Mouse (Mus musculus): Measurements from ENCODE around the gene Zfp978. TPM values are rescaled to one million over a fixed set of nuclear protein-coding genes. Genes with fewer than 3 reads are reported as not detected.
"Not testable (repeated sequence)": the region's sequence is repeated elsewhere in the genome, so short reads cannot be mapped to it uniquely, and the experiment has no call there.

The Zfp978 gene
- polyA plus RNA-seq, 1 experiment from 2014 or later = 0.26 TPM

DNA sequence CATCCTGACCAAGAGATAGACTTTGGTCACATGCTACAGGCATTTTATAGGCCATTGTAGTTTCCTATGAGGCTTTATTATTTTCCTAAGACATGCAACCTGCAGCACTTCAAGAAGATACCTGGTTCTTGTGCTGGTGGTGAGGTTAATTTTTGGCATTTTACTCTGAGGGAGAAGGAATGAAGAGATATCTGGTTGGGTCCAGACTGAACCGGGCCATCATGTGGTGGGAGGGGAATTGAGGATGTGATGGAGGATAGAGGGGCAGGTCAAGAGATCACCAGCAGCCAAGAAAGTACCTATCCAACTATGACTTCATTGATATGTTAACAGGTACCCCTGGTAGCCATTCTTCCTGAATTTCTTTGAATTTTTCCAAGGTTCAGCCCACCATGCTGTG lies 769 bp downstream of the Zfp978 start:
- H3K9ac ChIP-seq; H3K9me3 ChIP-seq (replicated peaks); H3K4me1 ChIP-seq; ATAC-seq; H3K27ac ChIP-seq; H3K4me2 ChIP-seq; H3K36me3 ChIP-seq; H3K4me3 ChIP-seq; H3K27me3 ChIP-seq (replicated peaks): not testable (repeated sequence)
- no CpG with 5 or more reads among the region's 1 CpGs for WGBS (ENCODE audit: insufficient replicate concordance)

- H3K27ac ChIP-seq; H3K4me1 ChIP-seq; H3K27me3 ChIP-seq (replicated peaks); H3K9ac ChIP-seq; H3K9me3 ChIP-seq (replicated peaks); H3K36me3 ChIP-seq; H3K4me3 ChIP-seq; H3K4me2 ChIP-seq: not testable (repeated sequence)
- no CpG with 5 or more reads among the region's 2 CpGs for WGBS (ENCODE audit: insufficient replicate concordance)
- ATAC-seq = peak; percentile 55
Observed at GRCm38 (mm10) chr4:147369564-147369963, 8.5 kb downstream of the Zfp978 start.

DNA sequence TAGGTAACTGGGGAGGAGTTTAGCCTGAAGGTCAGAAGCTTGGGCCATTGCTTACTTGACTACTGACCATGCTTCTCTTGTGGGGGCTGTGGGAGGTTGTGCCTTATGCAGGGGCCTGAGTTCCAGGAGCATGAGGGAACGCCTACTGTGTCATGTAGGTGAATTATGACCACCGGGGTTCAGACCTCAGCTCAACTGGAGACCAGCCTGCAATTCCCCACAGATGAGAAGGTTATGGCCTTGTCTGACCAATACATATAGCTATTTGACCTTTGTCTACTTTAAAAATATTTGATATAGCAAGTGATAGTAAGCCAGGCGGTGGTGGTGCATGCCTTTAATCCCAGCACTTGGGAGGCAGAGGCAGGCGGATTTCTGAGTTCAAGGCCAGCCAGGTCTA lies 22.1 kb downstream of the Zfp978 start:
- not testable (repeated sequence) for H3K27ac ChIP-seq; H3K27me3 ChIP-seq (replicated peaks); H3K9me3 ChIP-seq (replicated peaks); H3K4me3 ChIP-seq; H3K36me3 ChIP-seq; H3K9ac ChIP-seq; H3K4me2 ChIP-seq; ATAC-seq; H3K4me1 ChIP-seq
- WGBS (ENCODE audit: insufficient replicate concordance) = 65% methylated on average over 4 of the region's 4 CpGs

DNA sequence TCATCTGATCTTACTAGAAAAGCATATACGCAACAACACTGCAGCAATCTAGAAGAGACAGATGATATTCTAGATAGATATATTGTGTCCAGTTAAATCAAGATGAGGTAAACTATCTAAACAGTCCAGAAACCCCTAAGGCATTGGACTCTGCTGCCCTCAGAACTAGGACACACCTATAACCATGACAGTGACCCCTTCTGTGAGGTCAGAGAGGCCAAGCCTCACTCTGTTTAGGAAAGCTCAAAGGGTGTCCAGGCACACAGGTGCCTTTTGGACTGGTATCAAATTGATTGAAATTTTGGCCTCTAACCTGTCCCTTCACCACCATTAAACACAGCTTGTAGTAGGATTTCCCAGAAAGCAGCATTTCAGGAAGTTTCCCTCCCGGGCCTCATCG lies 36.1 kb downstream of the Zfp978 start:
- H3K4me1 ChIP-seq; ATAC-seq; H3K9ac ChIP-seq; H3K4me2 ChIP-seq; H3K36me3 ChIP-seq; H3K27ac ChIP-seq; H3K27me3 ChIP-seq (replicated peaks); H3K4me3 ChIP-seq: not testable (repeated sequence)
- H3K9me3 ChIP-seq (replicated peaks) = peaks cover 36% of the 10 kb centered on the region
- 67% methylated on average over 3 of the region's 3 CpGs for WGBS (ENCODE audit: insufficient replicate concordance)

- H3K9ac ChIP-seq; H3K4me3 ChIP-seq; H3K27me3 ChIP-seq (replicated peaks); ATAC-seq; H3K36me3 ChIP-seq; H3K4me2 ChIP-seq; H3K4me1 ChIP-seq; H3K27ac ChIP-seq: not testable (repeated sequence)
- WGBS (ENCODE audit: insufficient replicate concordance) = 62% methylated on average over 6 of the region's 6 CpGs
- H3K9me3 ChIP-seq (replicated peaks) = peaks cover 42% of the 10 kb centered on the region
Observed at GRCm38 (mm10) chr4:147397934-147398682, 37.0 kb downstream of the Zfp978 start.

DNA sequence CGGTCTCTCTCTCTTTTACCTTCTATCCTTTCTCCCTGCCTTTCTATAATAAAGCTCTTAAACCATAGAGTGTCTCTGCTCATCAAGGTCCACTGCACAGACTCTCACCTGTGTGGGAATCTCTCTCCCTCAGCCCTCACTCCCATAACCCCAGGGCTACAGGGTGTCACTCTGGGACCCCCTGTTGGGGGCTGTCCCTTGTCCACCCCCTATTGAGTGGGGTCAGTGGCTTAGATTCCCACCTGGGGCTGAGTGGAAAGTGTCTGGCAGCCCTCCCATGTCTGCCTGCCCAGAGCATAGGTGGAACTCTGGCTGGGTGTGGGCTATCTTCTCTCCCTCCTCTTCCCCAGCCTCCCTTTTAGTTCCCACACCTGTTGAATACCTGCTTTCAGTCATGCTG lies 37.6 kb downstream of the Zfp978 start:
- H3K9ac ChIP-seq; H3K4me1 ChIP-seq; ATAC-seq; H3K4me2 ChIP-seq; H3K27me3 ChIP-seq (replicated peaks); H3K4me3 ChIP-seq; H3K36me3 ChIP-seq; H3K27ac ChIP-seq: not testable (repeated sequence)
- 63% methylated on average over 1 of the region's 1 CpGs for WGBS (ENCODE audit: insufficient replicate concordance)
- H3K9me3 ChIP-seq (replicated peaks) = peaks cover 48% of the 10 kb centered on the region

DNA sequence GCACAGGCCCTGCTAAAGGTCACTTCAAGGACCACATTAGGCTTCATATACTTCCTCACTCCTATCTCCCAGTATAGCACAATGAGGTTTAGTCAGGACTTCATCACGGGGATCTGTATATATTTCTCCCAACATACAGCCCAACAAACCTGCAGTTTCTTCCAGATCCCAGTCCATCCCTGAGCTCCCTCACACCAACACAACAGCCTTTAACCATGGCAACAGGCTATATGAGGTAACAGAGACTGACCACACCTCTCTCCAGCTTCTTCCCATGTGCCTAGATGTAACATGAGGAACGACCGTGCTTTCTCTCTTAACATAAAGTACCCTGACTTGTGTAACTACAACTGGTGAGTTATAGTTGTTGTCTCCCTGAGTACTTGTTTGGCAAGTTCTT lies 38.4 kb downstream of the Zfp978 start:
- not testable (repeated sequence) for H3K27me3 ChIP-seq (replicated peaks); H3K4me3 ChIP-seq; H3K4me1 ChIP-seq; H3K9ac ChIP-seq; H3K4me2 ChIP-seq; H3K36me3 ChIP-seq; H3K27ac ChIP-seq; ATAC-seq
- WGBS (ENCODE audit: insufficient replicate concordance) = 54% methylated on average over 3 of the region's 3 CpGs
- H3K9me3 ChIP-seq (replicated peaks) = peaks cover 55% of the 10 kb centered on the region

DNA sequence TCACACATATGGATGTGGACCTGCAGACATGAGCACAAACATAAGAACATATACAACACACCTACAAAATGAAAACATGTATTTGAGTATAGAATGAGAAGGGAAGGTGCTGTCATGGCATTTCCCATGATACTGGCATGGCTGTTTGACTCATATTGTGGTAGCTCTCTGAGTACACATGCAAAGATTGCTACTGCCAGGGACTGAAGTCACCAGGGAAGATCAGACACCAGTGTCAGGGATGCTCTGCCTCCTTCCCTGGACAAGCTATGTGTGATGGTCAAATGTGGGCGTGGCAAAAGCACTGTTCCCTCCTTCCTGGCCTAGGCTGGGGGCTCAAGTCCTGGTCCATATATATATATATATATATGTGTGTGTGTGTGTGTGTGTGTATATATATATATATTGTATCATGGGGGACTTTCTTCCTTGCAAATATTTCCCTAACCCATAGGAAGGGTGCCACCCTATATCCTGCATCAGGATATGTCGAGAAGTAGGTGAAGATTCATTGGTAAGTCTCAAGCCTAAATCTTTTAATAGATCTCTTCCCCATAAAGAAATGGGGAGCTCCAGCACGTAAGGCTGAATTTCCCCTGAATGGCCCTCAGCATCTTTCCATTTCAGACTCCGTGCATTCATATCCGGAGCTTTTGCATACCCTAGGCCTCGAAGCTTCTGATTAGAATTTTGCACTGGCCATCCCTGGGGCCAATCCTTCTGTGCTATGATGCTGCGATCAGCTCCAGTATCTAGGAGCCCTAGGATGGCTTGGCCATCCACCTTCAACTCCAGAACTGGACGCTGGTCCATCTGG lies 39.1 kb downstream of the Zfp978 start:
- not testable (repeated sequence) for H3K27ac ChIP-seq; H3K36me3 ChIP-seq; H3K4me2 ChIP-seq; H3K4me1 ChIP-seq; H3K4me3 ChIP-seq; H3K27me3 ChIP-seq (replicated peaks); H3K9ac ChIP-seq
- 70% methylated on average over 8 of the region's 8 CpGs for WGBS (ENCODE audit: insufficient replicate concordance)
- peaks cover 56% of the 10 kb centered on the region for H3K9me3 ChIP-seq (replicated peaks)
- ATAC-seq = peak; percentile 61

GRCm38 (mm10) chr4:147400848-147401715 lies 40.0 kb downstream of the Zfp978 start:
- H3K9me3 ChIP-seq (replicated peaks) = peaks cover 56% of the 10 kb centered on the region
- H3K9ac ChIP-seq; H3K4me3 ChIP-seq; H3K27me3 ChIP-seq (replicated peaks); H3K4me2 ChIP-seq; H3K27ac ChIP-seq; H3K4me1 ChIP-seq; ATAC-seq; H3K36me3 ChIP-seq: not testable (repeated sequence)
- 69% methylated on average over 17 of the region's 17 CpGs for WGBS (ENCODE audit: insufficient replicate concordance)

- not testable (repeated sequence) for H3K36me3 ChIP-seq; H3K4me3 ChIP-seq; ATAC-seq; H3K4me1 ChIP-seq; H3K9ac ChIP-seq; H3K27ac ChIP-seq; H3K4me2 ChIP-seq; H3K27me3 ChIP-seq (replicated peaks)
- H3K9me3 ChIP-seq (replicated peaks) = peaks cover 56% of the 10 kb centered on the region
- 66% methylated on average over 17 of the region's 17 CpGs for WGBS (ENCODE audit: insufficient replicate concordance)
Observed at GRCm38 (mm10) chr4:147401736-147402506, 40.8 kb downstream of the Zfp978 start.

DNA sequence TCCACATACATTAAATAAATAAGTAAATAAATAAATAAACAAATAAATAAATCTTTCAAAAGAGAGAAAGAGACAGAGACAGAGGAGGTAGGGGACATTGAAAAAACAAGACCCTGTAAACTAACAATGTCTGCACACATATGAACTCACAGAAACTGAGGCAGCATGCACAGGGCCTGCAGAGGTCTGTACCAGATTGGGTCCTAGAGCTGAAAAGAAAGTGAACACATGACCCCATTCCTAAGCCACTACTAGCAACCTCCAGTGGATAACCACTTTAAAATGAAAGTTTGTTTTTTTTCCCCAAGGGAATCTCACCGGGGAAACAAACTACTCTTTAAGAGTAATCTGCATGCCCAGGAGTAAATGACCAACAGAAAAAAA lies 41.4 kb downstream of the Zfp978 start:
- not testable (repeated sequence) for H3K27ac ChIP-seq; H3K4me2 ChIP-seq; H3K4me1 ChIP-seq; H3K4me3 ChIP-seq; ATAC-seq; H3K27me3 ChIP-seq (replicated peaks); H3K36me3 ChIP-seq; H3K9ac ChIP-seq
- WGBS (ENCODE audit: insufficient replicate concordance) = 19% methylated on average over 1 of the region's 1 CpGs
- peaks cover 52% of the 10 kb centered on the region for H3K9me3 ChIP-seq (replicated peaks)
